Mouse (Mus musculus): ENCODE data around the gene Nfam1.

DNA sequence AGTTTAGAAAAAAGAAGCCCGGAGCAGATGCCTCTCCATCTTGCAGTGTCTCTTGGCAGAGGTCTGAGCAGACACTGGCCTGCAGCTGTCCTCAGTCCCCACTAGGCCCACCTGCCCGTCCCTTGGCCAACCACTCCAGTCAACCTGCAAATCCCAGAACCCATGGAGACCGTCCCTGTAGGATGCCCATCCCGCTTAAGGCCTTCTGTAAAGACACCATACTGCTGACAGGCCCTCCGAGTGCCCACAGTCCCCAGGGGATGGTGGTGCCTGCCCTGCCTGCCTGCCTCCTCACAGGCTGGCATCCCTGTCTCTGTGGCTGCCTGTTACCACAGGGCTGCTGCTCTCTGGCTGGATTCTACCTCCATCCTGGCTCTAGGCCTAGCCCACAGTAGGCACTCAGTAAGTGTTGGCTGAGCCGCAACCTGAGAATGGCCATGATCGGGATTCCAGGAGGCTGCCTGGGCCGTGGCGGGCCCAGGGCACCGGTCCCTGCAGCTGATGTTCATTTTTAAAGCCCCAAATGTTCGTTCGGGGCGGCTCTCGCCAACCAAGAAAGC is 68.8 kb downstream of the Nfam1 start:
- TF ChIP-seq CTCF (IDR thresholded peaks at IDR 0.05; ENCODE audit: extremely low read depth, insufficient read depth, insufficient read length, insufficient replicate concordance) (no peak), POLR2A (IDR thresholded peaks at IDR 0.05; ENCODE audit: low read depth, low read length) (no peak)
